Mouse (Mus musculus): ENCODE results near the gene Hdac4. TPM values are rescaled to one million over a fixed set of nuclear protein-coding genes. Genes with fewer than 3 reads are reported as not detected.

Gene Hdac4
- polyA plus RNA-seq, 1 experiment: 13.3 TPM

- no peak for DNase-seq (ENCODE audit: low read depth in 1 of 2, low spot score in 2 of 2)
- Histone ChIP-seq H3K27ac (ENCODE audit: insufficient read depth, low read length) (peak overlapping the region; percentile 49), H3K27me3 (ENCODE audit: control insufficient read depth, insufficient read depth, low read length) (no peaks in the 10 kb centered on the region), H3K4me1 (ENCODE audit: control insufficient read depth, insufficient read depth, insufficient read length) (peaks cover 7% of the 10 kb centered on the region; the same call in 1 of the 2 replicates), H3K4me3 (ENCODE audit: extremely low read depth, insufficient read depth, insufficient read length) (peak overlapping the region; percentile 72), H3K36me3 (ENCODE audit: control insufficient read depth, insufficient read depth, low read length) (no peaks in the 10 kb centered on the region)
- no peak for TF ChIP-seq POLR2A (IDR thresholded peaks at IDR 0.05; ENCODE audit: low read depth, low read length)
- TF ChIP-seq CTCF (IDR thresholded peaks at IDR 0.05; ENCODE audit: extremely low read depth, insufficient read depth, insufficient read length, insufficient replicate concordance): no peak
- 15% methylated on average over 11 of the region's 11 CpGs for WGBS
Measured at GRCm38 (mm10) chr1:92179070-92179469, 16.4 kb downstream of the Hdac4 start.

GRCm38 (mm10) chr1:92178021-92178895 lies 17.2 kb downstream of the Hdac4 start:
- DNase-seq (ENCODE audit: low read depth in 1 of 2, low spot score in 2 of 2): peak in 1 of 2 experiments; percentile 14
- no peaks in the 10 kb centered on the region for H3K36me3 ChIP-seq (ENCODE audit: control insufficient read depth, insufficient read depth, low read length)
- no peak overlapping the region for H3K4me3 ChIP-seq (ENCODE audit: extremely low read depth, insufficient read depth, insufficient read length)
- no peaks in the 10 kb centered on the region for H3K27me3 ChIP-seq (ENCODE audit: control insufficient read depth, insufficient read depth, low read length)
- H3K27ac ChIP-seq (ENCODE audit: insufficient read depth, low read length): peak overlapping the region; percentile 48
- WGBS: 61% methylated on average over 10 of the region's 10 CpGs
- peaks cover 6% of the 10 kb centered on the region; the same call in 1 of the 2 replicates for H3K4me1 ChIP-seq (ENCODE audit: control insufficient read depth, insufficient read depth, insufficient read length)
- TF ChIP-seq POLR2A (IDR thresholded peaks at IDR 0.05; ENCODE audit: low read depth, low read length) (no peak), CTCF (IDR thresholded peaks at IDR 0.05; ENCODE audit: extremely low read depth, insufficient read depth, insufficient read length, insufficient replicate concordance) (no peak)

GRCm38 (mm10) chr1:92177599-92177998 lies 17.9 kb downstream of the Hdac4 start:
- no peak for DNase-seq (ENCODE audit: low read depth in 1 of 2, low spot score in 2 of 2)
- Histone ChIP-seq H3K36me3 (ENCODE audit: control insufficient read depth, insufficient read depth, low read length) (no peaks in the 10 kb centered on the region), H3K4me3 (ENCODE audit: extremely low read depth, insufficient read depth, insufficient read length) (no peak overlapping the region), H3K27ac (ENCODE audit: insufficient read depth, low read length) (no peak overlapping the region), H3K27me3 (ENCODE audit: control insufficient read depth, insufficient read depth, low read length) (no peaks in the 10 kb centered on the region), H3K4me1 (ENCODE audit: control insufficient read depth, insufficient read depth, insufficient read length) (peaks cover 5% of the 10 kb centered on the region; the same call in 1 of the 2 replicates)
- WGBS: 83% methylated on average over 5 of the region's 5 CpGs
- TF ChIP-seq CTCF (IDR thresholded peaks at IDR 0.05; ENCODE audit: extremely low read depth, insufficient read depth, insufficient read length, insufficient replicate concordance) (no peak), POLR2A (IDR thresholded peaks at IDR 0.05; ENCODE audit: low read depth, low read length) (no peak)

GRCm38 (mm10) chr1:92177196-92177595 lies 18.3 kb downstream of the Hdac4 start:
- TF ChIP-seq POLR2A (IDR thresholded peaks at IDR 0.05; ENCODE audit: low read depth, low read length) (no peak), CTCF (IDR thresholded peaks at IDR 0.05; ENCODE audit: extremely low read depth, insufficient read depth, insufficient read length, insufficient replicate concordance) (no peak)
- Histone ChIP-seq H3K36me3 (ENCODE audit: control insufficient read depth, insufficient read depth, low read length) (no peaks in the 10 kb centered on the region), H3K27ac (ENCODE audit: insufficient read depth, low read length) (no peak overlapping the region), H3K4me3 (ENCODE audit: extremely low read depth, insufficient read depth, insufficient read length) (no peak overlapping the region), H3K4me1 (ENCODE audit: control insufficient read depth, insufficient read depth, insufficient read length) (peaks cover 5% of the 10 kb centered on the region; the same call in 1 of the 2 replicates), H3K27me3 (ENCODE audit: control insufficient read depth, insufficient read depth, low read length) (no peaks in the 10 kb centered on the region)
- no peak for DNase-seq (ENCODE audit: low read depth in 1 of 2, low spot score in 2 of 2)
- 90% methylated on average over 3 of the region's 3 CpGs for WGBS

- 87% methylated on average over 6 of the region's 6 CpGs for WGBS
- Histone ChIP-seq H3K36me3 (ENCODE audit: control insufficient read depth, insufficient read depth, low read length) (no peaks in the 10 kb centered on the region), H3K27ac (ENCODE audit: insufficient read depth, low read length) (no peak overlapping the region), H3K27me3 (ENCODE audit: control insufficient read depth, insufficient read depth, low read length) (no peaks in the 10 kb centered on the region), H3K4me1 (ENCODE audit: control insufficient read depth, insufficient read depth, insufficient read length) (0 out of 2 replicates have a peak, but pooled peaks cover 5% of the 10 kb centered on the region), H3K4me3 (ENCODE audit: extremely low read depth, insufficient read depth, insufficient read length) (no peak overlapping the region)
- TF ChIP-seq POLR2A (IDR thresholded peaks at IDR 0.05; ENCODE audit: low read depth, low read length) (no peak), CTCF (IDR thresholded peaks at IDR 0.05; ENCODE audit: extremely low read depth, insufficient read depth, insufficient read length, insufficient replicate concordance) (no peak)
- DNase-seq (ENCODE audit: low read depth in 1 of 2, low spot score in 2 of 2): no peak
Measured at GRCm38 (mm10) chr1:92175266-92175665, 20.2 kb downstream of the Hdac4 start.

- no peak for DNase-seq (ENCODE audit: low read depth in 1 of 2, low spot score in 2 of 2)
- Histone ChIP-seq H3K27ac (ENCODE audit: insufficient read depth, low read length) (no peak overlapping the region), H3K27me3 (ENCODE audit: control insufficient read depth, insufficient read depth, low read length) (no peaks in the 10 kb centered on the region), H3K4me3 (ENCODE audit: extremely low read depth, insufficient read depth, insufficient read length) (no peak overlapping the region), H3K4me1 (ENCODE audit: control insufficient read depth, insufficient read depth, insufficient read length) (0 out of 2 replicates have a peak, but pooled peaks cover 5% of the 10 kb centered on the region), H3K36me3 (ENCODE audit: control insufficient read depth, insufficient read depth, low read length) (no peaks in the 10 kb centered on the region)
- TF ChIP-seq POLR2A (IDR thresholded peaks at IDR 0.05; ENCODE audit: low read depth, low read length): no peak
- no peak for TF ChIP-seq CTCF (IDR thresholded peaks at IDR 0.05; ENCODE audit: extremely low read depth, insufficient read depth, insufficient read length, insufficient replicate concordance)
- WGBS: 85% methylated on average over 5 of the region's 5 CpGs
Measured at GRCm38 (mm10) chr1:92174898-92175255, 20.6 kb downstream of the Hdac4 start.
